Mouse (Mus musculus): ENCODE measurements around the gene Ylpm1.

The Ylpm1 gene

GRCm38 (mm10) chr12:85009776-85010175 lies 13.7 kb downstream of the Ylpm1 start:
- no peak for DNase-seq (ENCODE audit: low spot score in 2 of 2)

DNA sequence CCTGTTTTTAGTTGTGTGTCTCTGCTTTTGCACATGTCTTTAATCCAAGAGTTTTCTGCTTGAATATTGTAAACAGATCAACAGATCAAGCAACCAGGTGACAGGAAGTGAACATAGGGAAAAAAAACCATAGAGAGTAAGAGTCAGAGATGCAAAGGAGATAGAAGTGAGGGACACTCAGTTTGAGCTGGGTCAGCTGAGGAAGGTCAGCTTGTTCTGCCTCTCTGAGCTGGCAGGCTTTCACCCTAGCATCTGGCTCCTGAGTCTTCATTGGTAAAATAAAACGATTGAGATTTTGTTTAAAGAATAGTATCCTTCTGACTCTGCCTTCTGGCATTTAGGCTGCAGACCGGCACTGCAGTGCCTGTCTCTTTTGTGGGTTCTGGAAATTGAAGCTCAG lies 14.4 kb downstream of the Ylpm1 start:
- no peak for DNase-seq (ENCODE audit: low spot score in 2 of 2)

DNA sequence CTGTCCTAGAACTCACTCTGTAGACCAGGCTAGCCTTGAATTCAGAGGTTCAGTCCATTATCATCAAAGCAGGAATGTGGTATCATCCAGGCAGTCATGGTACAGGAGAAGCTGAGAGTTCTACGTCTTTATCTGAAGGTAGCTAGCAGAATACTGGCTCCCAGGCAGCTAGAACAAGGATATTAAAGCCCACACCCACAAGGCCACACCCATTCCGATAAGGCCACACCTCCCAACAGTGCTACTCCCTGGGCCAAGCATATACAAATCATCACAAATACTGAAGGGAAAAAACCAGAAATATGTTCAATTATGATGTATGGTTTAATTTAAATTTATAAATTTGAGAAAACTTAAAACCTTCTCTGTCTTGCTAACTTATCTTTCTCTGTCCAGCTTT lies 16.1 kb downstream of the Ylpm1 start:
- DNase-seq (ENCODE audit: low spot score in 2 of 2): no peak

DNA sequence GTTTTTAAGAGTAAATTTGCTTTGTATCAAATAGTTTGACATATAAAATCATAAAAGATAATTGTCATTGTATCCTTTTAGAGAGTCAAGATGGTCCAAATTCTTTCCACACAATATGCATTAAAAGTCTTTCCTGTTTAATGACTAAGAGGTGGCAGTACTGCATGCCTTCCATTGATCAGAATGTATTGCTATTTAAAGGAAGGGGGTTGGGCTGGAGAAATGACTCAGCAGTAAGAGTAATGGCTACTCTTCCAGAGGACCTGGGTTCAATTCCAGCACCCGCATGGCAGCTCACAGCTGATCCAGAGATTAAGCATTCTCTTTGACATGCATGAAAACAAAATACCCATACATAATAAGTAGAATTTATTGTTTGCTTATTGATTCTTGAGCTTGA lies 25.9 kb downstream of the Ylpm1 start:
- DNase-seq (ENCODE audit: low spot score in 2 of 2): no peak

DNA sequence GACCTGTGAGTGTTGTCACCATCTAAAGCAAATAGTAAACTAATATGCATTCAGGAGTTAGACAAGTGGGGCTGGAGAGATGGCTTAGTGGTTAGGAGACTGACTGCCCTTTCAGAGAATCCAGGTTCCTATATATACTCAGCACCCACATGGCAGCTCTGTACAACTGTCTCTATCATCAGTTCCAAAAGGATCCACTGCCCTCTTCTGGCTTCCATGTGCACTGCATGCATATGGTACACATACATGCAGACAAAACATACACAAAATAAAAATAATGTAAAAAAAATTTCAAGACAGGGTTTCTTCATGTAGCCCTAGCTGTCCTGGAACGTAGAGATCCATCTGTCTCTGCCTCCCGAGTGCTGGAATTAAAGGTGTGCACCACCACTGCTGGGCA lies 36.6 kb downstream of the Ylpm1 start:
- no peak for DNase-seq (ENCODE audit: low spot score in 2 of 2)

DNA sequence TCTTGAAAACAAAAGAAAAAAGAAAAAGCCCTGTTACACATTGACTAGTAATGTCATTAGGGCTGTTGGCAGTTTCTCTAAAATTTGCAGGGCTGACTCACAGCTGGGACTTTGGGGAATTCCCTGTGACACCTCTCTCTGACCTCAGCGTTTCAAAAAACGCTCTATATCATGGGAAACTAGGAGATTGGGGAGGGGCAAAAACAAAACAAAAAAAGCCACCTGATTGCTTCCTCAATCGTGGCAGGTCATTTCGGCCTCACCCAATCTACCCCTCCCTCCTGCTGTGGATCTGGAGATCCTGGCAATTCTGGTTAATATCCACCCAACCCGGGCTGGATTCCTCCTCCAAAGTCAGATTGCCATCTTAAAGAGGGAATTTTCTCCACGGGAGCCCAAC lies 55.1 kb downstream of the Ylpm1 start:
- no peak for DNase-seq (ENCODE audit: low spot score in 2 of 2)

DNA sequence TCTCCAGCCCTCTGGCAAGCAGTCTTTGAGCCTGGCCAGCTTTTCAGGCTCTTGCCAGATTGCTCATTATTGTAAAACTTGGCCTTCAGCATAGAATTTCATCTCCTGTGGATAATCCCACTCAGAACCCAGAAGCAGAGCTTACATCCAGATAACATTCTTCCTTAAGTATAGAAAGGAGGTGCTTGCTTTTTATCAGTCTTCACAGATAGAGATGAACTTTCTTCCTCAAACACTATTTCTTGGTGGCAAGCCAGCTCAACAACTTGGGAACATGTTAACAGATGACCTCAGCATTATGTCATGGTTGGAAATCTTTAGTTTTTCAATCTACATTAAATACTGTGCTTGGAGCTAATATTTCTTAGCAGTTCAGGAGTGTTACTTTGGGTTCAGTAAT lies 74.9 kb downstream of the Ylpm1 start:
- DNase-seq (ENCODE audit: low spot score in 2 of 2): no peak

DNA sequence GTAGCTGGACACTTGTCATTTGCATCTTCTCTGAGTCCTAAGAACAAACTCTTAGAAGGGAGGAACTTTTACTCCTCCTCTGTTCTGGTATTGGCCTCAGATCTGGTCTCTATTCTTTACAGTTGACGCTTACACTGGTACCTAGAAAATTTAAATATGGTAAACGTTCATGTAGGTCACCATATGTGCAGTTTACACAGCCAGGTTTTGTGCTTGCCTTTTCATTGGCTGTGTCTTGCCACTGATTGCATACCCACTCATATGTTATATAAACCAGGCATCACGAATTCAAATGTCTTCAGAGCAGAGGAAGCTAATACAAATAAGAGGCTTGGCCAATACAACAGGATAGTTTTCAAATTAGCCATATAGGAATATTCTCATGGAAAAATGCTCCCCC lies 81.0 kb downstream of the Ylpm1 start:
- peak in 1 of 2 experiments; percentile 42 for DNase-seq (ENCODE audit: low spot score in 2 of 2)

DNA sequence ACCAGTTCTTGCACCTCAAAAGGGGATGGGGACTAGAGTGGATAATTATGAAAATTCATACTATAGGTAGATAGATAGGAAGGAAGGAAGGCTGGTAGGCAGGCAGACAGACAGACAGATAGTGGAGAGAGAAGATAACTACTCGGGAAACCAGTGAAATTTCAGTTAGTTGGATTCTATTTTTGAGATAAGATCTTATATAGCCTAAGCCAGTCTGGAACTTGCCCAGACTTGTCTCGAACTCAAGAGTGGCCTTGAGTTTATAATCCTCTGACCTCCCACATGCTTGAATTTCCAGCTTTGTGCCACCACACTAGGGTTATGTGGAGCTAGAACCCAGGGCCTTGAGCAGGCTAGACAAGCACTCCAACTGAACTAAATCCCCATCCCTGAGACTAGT lies 88.1 kb downstream of the Ylpm1 start:
- DNase-seq (ENCODE audit: low spot score in 2 of 2): no peak

DNA sequence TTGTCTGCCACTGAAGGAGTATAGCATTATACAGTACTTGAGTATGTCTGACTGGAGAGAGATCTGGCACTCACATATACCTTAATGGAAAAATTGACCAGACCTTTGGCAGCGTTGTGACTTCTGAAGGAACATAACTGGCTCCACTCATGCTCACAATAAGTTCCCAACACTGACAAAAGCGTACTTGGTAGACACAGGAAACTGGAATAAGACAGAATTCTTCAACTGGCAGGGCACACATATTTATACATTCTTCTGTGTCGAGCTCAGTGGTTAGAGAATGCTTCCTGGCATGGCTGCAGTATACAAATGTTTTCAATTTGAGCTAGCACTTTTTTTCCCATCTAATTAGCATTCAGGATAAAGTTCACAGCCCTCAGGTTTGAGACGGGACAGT lies 88.8 kb downstream of the Ylpm1 start:
- DNase-seq (ENCODE audit: low spot score in 2 of 2): no peak

DNA sequence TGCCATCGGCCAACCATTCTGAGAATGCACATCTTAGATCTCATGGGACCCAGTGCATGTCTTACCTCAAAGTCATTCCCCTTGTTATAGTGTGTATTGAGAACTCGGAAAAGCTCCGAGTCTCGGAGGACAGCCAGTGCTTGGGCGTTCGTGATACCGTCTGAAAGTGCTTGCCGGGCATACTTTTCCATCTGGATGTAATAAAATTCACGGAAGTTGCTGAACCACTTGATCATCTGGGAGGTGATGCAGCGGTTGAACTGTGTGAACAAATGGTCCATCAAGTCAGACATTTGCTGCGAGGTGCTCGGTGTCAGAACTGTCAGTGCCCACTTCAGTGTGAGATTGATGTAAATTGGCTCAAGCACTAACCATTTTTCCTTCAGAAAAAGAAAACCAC lies 91.7 kb downstream of the Ylpm1 start:
- DNase-seq (ENCODE audit: low spot score in 2 of 2): no peak

DNA sequence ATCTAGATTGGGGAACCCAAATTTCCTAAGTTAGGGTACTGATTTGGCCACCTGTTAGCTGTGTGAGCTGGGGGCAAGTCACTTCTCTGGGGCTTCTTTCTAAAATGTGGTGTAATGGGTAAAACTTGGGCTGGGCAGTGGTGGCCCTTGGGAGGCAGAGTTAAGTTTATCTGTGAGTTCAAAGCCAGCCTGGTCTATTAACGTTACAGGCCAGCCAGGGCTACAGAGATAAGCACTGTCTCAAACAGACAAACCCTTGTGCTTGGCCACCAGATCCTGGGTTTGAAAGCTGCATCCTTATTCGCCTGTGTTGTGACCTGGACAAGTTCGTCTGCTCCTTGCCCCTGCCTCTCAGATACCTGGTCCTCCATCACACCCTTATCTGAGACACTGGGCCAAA lies 95.1 kb downstream of the Ylpm1 start:
- no peak for DNase-seq (ENCODE audit: low spot score in 2 of 2)

DNA sequence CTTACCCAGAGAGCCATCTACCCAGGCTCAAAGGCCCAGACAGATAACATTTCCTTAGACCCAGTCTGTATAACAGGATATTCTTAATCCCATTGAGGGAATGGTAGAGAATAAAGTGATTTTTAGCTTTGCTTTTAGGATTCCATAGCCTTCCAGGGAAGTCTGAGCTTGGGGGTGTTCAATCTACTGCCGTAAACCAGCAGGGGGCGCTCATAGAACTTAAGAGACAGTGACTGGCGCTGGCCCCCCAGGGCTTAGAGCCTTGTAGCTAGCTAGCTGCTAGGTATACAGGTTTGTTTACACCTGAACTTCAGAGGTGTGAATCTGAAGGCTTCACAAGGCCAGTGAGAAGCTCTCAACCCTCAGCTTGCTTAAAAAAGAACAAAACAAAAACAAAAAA lies 96.1 kb downstream of the Ylpm1 start:
- DNase-seq (ENCODE audit: low spot score in 2 of 2): peak; percentile 36 to 43

DNA sequence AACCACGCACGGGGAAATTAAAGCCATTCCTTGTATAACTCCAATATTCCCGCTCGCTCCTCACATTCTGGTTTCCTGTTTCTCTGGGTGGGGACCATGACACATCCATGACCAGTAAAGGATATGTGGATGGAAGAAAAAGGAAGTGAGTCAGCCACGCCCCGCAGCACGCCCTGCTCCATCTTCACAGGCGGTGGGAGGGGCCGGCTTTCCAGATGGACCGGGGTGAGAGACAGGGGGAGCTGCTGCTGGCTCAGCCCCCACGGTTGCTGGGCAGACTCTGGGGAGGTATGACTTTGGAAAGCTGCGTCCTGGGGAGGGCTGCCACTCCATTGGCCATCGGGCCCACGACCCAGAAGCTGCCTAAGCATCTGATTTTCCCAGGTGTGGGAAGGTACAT lies 97.9 kb downstream of the Ylpm1 start:
- peak; percentile 42 to 65 for DNase-seq (ENCODE audit: low spot score in 2 of 2)

DNA sequence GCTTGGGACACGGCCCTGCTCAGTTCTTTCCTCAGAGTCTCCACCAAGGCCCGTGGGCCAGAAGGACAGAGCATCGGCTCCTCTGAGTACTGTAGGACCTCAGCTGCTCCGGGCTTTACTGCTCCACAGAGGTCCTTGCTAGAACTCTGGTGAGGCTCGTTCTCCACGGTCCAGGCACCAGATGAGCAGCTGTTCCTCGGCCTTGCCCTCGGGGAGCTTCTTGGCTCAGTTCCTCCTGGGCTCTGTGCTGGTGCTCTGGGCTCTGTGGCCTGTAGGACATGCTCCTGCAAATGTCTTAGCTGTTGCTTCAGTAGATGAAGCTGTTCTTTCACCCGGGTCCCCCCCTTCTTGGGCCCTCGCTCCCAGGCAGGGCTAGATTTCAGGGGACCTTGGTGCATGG lies 98.6 kb downstream of the Ylpm1 start:
- no peak for DNase-seq (ENCODE audit: low spot score in 2 of 2)

DNA sequence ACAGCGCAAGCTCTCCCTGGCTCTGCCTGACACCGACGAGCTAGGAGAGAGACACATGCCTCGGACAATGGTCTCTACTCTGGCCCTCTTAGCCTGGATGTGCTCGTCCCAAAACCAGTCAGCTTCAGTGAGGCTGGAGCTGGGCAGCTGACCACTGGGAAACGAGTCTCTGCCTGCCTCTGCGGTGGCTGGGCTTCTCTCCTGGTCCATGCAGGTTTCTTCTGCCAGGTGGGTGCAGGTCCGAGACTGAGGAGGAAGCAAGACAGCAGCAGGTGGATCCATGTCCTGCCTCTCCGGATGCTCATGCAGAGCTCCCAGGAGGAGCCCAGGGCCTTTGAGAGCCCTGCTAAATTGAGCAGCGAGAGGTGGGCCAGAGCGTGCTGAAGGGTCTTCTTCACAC lies 99.0 kb downstream of the Ylpm1 start:
- no peak for DNase-seq (ENCODE audit: low spot score in 2 of 2)

DNA sequence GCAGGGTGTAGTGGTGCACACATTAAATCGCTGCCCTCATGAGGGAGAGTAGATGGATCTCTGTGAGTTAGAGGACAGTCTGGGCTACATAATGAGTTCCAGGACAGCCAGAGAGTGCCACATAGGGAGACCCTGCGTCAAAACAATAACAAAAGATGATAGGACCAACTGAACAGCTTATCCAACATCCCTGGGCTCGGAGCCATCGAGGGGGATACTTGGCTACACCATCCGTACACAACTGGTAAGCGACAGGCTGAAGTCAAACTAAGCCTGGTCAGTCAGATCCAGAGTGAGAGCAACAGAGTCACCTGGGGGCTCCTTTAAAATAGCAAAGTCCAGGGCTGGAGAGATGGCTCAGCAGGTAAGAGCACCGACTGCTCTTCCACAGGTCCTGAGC lies 99.7 kb downstream of the Ylpm1 start:
- no peak for DNase-seq (ENCODE audit: low spot score in 2 of 2)

- no peak for DNase-seq (ENCODE audit: low spot score in 2 of 2)
Measured at GRCm38 (mm10) chr12:85101001-85101400, 104.9 kb downstream of the Ylpm1 start.

- DNase-seq (ENCODE audit: low spot score in 2 of 2): no peak
Measured at GRCm38 (mm10) chr12:85101521-85102106, 105.5 kb downstream of the Ylpm1 start.

DNA sequence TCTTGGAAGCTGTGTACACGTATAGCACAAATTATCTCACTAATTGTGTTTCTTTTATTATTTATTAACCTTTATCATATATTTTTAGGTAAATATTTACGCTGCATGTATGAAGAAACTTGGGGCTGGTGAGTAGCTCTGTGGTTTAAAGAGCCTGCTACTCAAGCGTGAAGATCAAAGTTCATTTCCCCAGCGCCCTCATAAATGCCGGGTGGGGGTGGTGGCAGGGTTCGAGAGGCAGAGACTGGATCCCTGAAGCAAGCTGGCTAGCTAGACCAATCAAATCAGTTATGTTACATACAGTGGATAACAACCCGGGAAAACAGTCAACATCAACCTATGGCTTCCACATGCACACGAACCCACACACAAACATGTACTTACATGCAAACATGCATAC lies 107.0 kb downstream of the Ylpm1 start:
- no peak for DNase-seq (ENCODE audit: low spot score in 2 of 2)

DNA sequence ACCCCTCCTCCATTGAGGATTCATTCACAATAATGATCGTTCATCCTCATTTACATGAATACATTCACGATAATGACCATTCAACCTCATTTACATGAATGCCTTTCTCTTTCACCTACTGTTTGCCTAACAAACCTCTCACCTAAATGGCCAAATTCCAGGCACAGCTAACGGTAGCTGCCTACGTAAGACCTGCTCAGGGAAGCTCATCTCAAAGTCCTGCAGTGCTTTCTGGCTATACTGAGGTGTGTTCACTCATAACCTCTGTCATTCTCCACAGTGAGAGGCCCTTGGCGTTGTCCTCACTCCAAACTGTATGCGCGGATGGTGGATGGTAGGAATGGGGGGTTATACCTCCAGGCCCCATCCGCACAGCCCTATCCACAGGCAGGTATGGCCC lies 108.7 kb downstream of the Ylpm1 start:
- no peak for DNase-seq (ENCODE audit: low spot score in 2 of 2)

- DNase-seq (ENCODE audit: low spot score in 2 of 2): no peak
Measured at GRCm38 (mm10) chr12:85106292-85106691, 110.2 kb downstream of the Ylpm1 start.

DNA sequence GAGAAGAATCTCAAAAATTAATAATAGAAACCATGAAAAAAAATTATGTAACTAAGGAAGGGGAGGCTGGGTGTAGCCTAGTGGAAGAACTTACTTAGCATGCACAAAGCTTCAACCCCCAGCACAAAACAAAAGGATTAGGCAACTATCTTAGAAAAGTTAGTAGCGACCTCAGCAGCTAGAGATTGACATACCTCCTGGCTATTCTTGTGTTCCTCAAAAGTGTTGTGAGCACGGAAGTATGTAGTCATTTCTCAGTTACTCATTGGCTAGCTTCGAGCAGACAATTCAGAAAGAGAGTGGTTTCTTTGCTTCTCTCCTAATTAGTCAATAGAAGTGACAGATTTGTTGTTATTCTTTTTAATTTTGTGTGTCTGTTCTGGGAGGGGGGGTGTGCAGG lies 112.5 kb downstream of the Ylpm1 start:
- DNase-seq (ENCODE audit: low spot score in 2 of 2): no peak

DNA sequence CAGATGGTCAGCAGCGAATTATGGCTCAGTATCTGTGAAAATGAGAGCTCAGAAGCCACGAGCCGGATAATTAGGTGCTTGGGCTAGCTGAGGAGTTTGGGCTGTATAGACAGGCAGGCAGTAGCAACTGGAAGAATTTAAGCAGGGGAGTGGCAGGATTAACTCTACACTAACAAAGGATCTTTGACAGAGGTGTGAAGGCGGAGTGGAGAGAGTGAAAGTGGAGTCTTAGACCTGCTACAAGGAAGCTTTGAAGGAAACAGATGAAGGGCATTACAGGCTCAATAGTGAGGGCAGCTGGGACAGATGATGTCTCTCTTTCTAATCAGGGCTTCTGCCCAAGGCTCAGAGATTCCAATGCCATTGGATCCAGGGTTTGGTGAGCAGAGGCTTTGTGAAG lies 113.3 kb downstream of the Ylpm1 start:
- no peak for DNase-seq (ENCODE audit: low spot score in 2 of 2)

All from right cerebral cortex, postnatal 36 days (tissue).